Mouse (Mus musculus) kidney, postnatal 36 days (tissue): ENCODE data around the gene Ccl6.
"Not testable (repeated sequence)": the region's sequence is repeated elsewhere in the genome, so short reads cannot be mapped to it uniquely, and the experiment has no call there.

Experiments used
- DNase-seq, 2 experiments: peaks; one replicate each; pipeline ENCODE4 v3.0.0; 2021 to 2022; ENCODE audit warnings: mixed read lengths in 2 of 2

Gene Ccl6

DNA sequence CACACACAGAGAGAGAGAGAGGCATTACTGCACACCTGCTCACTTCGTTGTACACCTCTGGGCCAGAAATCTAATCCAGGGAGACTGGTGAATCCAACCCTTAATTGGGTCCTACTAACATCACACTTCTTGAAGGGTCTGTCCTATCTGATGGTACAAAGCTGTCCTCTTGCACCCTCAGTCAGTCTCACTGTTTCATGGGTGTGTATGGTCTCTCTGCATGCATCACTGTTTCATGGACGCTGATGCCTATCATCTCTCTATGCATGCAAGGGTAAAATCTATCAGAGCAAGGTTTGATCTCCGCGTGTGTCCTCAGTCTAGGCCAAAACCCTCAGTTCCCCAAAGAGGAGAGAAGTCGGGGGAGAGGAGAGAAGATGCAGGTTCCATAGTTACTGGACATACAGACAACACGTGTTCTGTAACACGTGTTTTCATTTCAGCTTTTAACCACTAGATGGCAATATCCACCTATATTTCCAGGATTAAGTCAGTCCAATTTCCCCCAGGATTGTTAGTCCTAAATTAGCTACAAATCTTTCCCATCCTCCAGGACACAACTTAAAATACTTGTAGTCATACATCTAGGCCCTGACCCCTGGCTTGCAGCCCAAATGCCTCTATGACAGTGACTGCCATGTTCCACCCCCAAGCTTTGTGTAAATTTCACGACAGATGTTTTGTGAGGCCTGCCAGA is 36.7 kb downstream of the Ccl6 start:
- peak in 1 of 2 experiments; percentile 41 for DNase-seq

GRCm38 (mm10) chr11:83551668-83552067 is 41.2 kb downstream of the Ccl6 start:
- no peak for DNase-seq

GRCm38 (mm10) chr11:83551037-83551436 is 41.9 kb downstream of the Ccl6 start:
- DNase-seq, result not testable (repeated sequence)

- no peak for DNase-seq
Measured at GRCm38 (mm10) chr11:83550186-83550632, 42.7 kb downstream of the Ccl6 start.

DNA sequence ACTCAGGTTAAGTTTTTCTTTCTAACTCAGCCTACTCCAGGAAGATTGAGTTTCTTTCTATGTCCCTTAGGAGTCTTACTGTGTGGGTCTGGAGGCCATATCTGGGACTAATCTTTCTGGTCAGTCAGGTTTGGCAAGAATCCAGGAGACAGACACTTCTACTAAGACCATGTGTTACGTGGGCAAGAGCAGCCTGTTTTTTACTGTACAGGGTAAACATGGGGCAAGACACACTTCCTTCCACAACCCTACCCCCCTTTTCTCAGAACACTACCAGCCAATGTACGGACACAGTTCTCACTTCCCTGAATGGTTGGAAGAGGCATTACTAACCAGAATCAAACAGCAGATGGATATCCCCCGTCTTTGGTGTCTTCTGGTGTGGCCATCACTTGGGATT is 48.7 kb downstream of the Ccl6 start:
- peak in 1 of 2 experiments; percentile 9 for DNase-seq

DNA sequence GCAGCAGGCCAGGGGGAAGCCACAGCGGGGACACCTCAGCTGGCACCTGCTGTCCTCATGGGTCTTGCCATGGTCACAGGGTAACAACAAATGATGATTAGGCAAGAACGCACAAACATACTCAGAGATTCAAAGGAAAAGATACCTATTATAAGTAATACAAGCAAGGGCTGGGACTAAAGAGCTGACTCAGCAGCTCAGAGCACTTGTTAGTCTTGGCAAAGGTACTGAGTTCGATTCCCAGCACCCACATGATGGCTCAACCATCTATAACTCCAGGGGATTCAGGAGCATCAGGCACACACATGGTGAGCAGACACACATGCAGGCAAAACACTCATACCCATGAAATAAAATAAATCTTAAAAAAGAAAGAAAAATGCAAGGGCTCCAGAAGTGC is 51.5 kb downstream of the Ccl6 start:
- no peak for DNase-seq

DNA sequence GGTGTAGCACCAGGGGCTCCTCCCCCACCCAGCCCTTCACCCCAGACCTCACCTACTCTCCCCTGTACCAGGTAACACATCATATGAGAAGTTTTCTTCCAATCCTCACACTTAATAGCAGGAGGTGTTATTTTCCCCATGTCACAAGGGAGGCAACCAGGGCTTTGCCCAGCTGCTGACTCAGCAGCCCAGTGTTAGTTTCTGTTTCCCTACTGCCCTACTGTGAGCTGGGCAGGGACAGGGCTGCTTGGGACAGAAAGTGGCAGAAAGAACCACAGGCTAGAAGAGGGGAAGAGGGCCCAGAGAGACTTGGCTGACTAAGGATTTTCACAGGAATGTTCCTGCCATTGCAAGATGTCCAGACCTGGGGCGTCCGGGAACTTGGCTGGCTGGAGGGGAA is 52.0 kb downstream of the Ccl6 start:
- DNase-seq, result no peak

DNA sequence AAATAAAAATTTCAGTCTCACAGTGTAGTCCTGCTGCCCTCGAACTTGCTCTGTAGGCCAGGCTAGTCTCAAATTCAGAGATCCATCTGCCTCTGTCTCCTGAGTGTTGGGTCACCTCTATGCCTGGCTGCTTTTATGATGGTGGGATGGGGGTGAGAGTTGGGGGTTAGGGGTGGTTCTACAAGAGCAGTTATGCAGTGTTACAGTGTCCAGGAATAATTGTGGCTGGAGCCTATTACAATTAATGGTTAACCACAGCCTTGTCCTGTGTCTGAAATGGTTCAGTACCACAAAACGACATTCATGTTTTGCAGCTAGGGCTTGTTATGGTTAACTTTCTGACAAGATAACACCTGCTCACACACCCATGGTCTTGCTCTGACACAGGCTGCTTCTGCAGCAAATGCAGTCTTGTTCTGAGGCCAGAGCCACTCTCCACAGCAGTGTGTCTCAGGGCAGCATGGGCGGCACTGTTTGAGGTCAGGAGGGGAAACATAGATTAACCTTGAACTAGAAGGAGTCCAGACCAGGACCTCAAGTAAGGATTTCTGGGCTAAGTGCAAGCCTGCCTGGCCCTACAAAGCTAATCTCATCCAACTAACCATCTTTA is 54.1 kb downstream of the Ccl6 start:
- peak; percentile 28 to 59 for DNase-seq
